Mouse (Mus musculus) C2C12 (cell line): Measurements from ENCODE around the gene Cdc37l1.

Experiments used
- CTCF ChIP-seq: IDR thresholded peaks from one replicate; pipeline ENCODE4 v1.5.1; 2011; ENCODE audit not compliant: control insufficient read depth, insufficient read depth, insufficient read length
- FOSL1 ChIP-seq: IDR thresholded peaks from one replicate; pipeline ENCODE4 v1.8.0; 2011; ENCODE audit warnings: mild to moderate bottlenecking, low read length; ENCODE audit not compliant: poor library complexity, insufficient read depth, severe bottlenecking
- MYOD1 ChIP-seq: IDR thresholded peaks from one replicate; pipeline ENCODE4 v1.6.1; 2011; ENCODE audit warnings: low read depth; ENCODE audit not compliant: control insufficient read depth, insufficient read length
- MYOG ChIP-seq: IDR thresholded peaks from one replicate; pipeline ENCODE4 v1.6.1; 2011; ENCODE audit not compliant: control insufficient read depth, insufficient read length; ENCODE audit errors: extremely low read depth
- USF1 ChIP-seq: IDR thresholded peaks from one replicate; pipeline ENCODE4 v1.6.1; 2011; ENCODE audit warnings: low read depth, mild to moderate bottlenecking, control low read depth, moderate library complexity

DNA sequence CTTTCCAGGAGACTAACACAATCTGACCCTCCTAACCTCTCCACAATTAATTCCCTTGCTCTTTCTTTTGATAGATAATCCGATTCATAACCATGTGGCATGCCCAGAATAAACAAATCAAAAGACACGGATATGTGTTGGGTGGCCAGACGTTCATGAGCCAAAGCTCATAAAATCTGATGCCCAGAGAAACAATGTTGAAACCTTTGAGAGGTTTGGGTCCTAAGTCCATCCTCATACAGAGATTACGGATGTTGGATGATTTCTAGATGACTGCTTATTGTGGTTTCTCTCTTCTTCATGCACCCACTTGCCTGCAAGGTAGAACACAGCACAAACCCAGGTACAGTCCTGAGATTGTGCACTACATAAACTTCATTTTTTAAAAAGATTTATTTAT is 50.1 kb downstream of the Cdc37l1 start:
- TF ChIP-seq CTCF = no peak
- TF ChIP-seq MYOG = no peak
- no peak for TF ChIP-seq MYOD1
- no peak for TF ChIP-seq FOSL1
- TF ChIP-seq USF1 = no peak
